In genomic region chr14:38700972-38701371, GRCm38 (mm10) we compare ENCODE assay signal across 35 mouse cellular contexts.
"Had no signal": no experiment of that assay in that cellular context is flagged by ENCODE, and none has a peak within 500 bp of the region (broad histone marks: within the 10 kb centered on the region; RNA-seq: fewer than 3 reads in every experiment).

No protein-coding gene starts in this region.

- H3K4me1 ChIP-seq: heart, embryonic 10.5 days; heart, embryonic 12.5 days; heart, embryonic 13.5 days; heart, embryonic 15.5 days; hindbrain, embryonic 12.5 days; hindbrain, embryonic 15.5 days; intestine, embryonic 15.5 days; kidney, embryonic 15.5 days had no signal

- DNase-seq: heart, postnatal 10 days; heart, postnatal 14 days; heart, postnatal 36 days; heart, postnatal 4 days; kidney, adult 11 months; kidney, adult 18-20 months; kidney, adult 2 months; kidney, adult 8-10 months; kidney, adult 9 months; kidney, postnatal 10 days; kidney, postnatal 14 days; kidney, postnatal 25 days; kidney, postnatal 36 days; kidney, postnatal 4 days; layer of hippocampus, adult 9-11 months; layer of hippocampus, postnatal 36 days had no signal

- H3K27me3 ChIP-seq: heart, embryonic 12.5 days; heart, embryonic 13.5 days; heart, embryonic 15.5 days; hindbrain, embryonic 12.5 days; hindbrain, embryonic 13.5 days; hindbrain, embryonic 15.5 days; intestine, embryonic 15.5 days; kidney, embryonic 15.5 days had no signal

- ATAC-seq: hindbrain, embryonic 16.5 days; inflammation-experienced regulatory T-cells, adult 6 months; intestine, embryonic 15.5 days; intestine, embryonic 16.5 days; intestine, postnatal 0 days had no signal

- H3K36me3 ChIP-seq: heart, embryonic 10.5 days; heart, embryonic 12.5 days; heart, embryonic 13.5 days; heart, embryonic 15.5 days; hindbrain, embryonic 10.5 days; hindbrain, embryonic 12.5 days; hindbrain, embryonic 13.5 days; hindbrain, embryonic 15.5 days; intestine, embryonic 15.5 days; kidney, embryonic 15.5 days had no signal

- H3K4me3 ChIP-seq: heart, embryonic 10.5 days; heart, embryonic 12.5 days; heart, embryonic 13.5 days; heart, embryonic 15.5 days; hindbrain, embryonic 10.5 days; hindbrain, embryonic 12.5 days; hindbrain, embryonic 13.5 days; hindbrain, embryonic 15.5 days; intestine, embryonic 15.5 days; kidney, embryonic 15.5 days; layer of hippocampus, adult 2 months had no signal

- H3K4me2 ChIP-seq: heart, embryonic 11.5 days; heart, embryonic 12.5 days; heart, embryonic 13.5 days; heart, embryonic 15.5 days; hindbrain, embryonic 12.5 days; hindbrain, embryonic 13.5 days; hindbrain, embryonic 14.5 days; hindbrain, embryonic 15.5 days; intestine, embryonic 15.5 days; kidney, embryonic 15.5 days had no signal

- H3K9me3 ChIP-seq: heart, embryonic 10.5 days; heart, embryonic 12.5 days; heart, embryonic 13.5 days; heart, embryonic 15.5 days; hindbrain, embryonic 10.5 days; hindbrain, embryonic 12.5 days; hindbrain, embryonic 13.5 days; hindbrain, embryonic 15.5 days; intestine, embryonic 15.5 days; kidney, embryonic 15.5 days had no signal

- H3K27ac ChIP-seq: heart, embryonic 10.5 days; heart, embryonic 13.5 days; heart, embryonic 15.5 days; hindbrain, embryonic 10.5 days; hindbrain, embryonic 12.5 days; hindbrain, embryonic 13.5 days; hindbrain, embryonic 14.5 days; hindbrain, embryonic 15.5 days; hindbrain, postnatal 0 days; intestine, embryonic 15.5 days; kidney, embryonic 15.5 days; kidney, postnatal 0 days had no signal

- H3K9ac ChIP-seq: heart, embryonic 12.5 days; heart, embryonic 13.5 days; heart, embryonic 15.5 days; hindbrain, embryonic 12.5 days; hindbrain, embryonic 13.5 days; hindbrain, embryonic 14.5 days; hindbrain, embryonic 15.5 days; intestine, embryonic 15.5 days; kidney, embryonic 15.5 days had no signal
